Mouse (Mus musculus): ENCODE measurements around the gene Chmp2b. TPM values are rescaled to one million over a fixed set of nuclear protein-coding genes. Genes with fewer than 3 reads are reported as not detected.

Chmp2b gene
- polyA plus RNA-seq (2016; fragmentation: Nextera tagmentation; extraction: Ambion mirVana) = 61.0 and 63.3 TPM in 2 replicates

DNA sequence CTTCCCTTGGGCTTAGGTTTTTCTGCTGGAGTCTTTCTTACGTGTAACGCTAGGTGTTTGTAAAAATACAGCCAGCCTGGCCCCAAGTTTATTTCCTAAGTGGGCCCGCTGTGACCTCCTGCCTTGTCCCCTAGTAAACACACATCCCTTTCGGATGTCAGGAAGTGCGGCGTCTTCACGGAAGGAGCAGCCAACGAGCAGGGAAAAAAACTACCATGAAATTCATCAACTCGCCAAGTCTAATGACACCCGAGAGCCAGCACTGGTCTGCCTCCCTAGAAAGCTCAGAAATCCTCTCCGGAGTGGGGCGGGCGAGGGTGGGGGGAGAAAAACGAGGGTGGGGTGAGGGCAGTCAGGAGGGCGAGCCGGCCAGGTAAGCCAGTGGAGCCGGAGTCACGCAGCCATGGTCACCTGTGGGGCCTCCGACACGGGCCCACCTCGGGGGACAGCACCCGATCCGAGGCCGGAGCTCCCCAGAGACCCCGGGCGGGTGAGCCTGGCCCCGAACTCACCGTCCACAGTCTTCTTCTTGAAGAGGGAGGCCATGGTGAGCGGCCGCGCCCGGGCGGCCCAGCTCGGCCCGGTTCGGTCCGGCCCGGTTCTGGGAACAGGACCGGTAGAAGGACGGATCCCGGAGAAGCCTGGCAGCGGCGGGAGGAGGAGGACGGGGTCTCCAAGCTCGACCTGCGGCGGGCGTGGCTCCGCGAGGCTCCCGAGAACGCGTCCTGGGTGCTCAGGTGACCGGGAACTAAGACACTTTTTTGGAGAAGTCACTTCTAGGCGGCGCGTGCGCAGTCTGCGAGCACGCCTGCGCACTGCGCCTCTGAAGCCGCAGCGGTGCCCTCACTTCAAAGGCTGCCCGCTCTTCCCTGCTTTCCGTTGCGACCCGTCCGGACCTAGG, at the start of gene Chmp2b:
Gene Chmp2b, minus strand, starts transcription at position 764 of the 901 bp plus-strand sequence.
- Histone ChIP-seq H3K4me3 (peak within 1 kb of the TSS; percentile 97), H3K9ac (peak within 1 kb of the TSS; percentile 94), H3K27me3 (replicated peaks) (no peaks in the 10 kb centered on the region), H3K27ac (ENCODE audit: poor library complexity, severe bottlenecking) (no peak within 1 kb of the TSS), H3K4me1 (replicated peaks) (peaks cover 11% of the 10 kb centered on the region), H3K4me2 (peak within 1 kb of the TSS; percentile 80), H3K36me3 (no peaks in the 10 kb centered on the region), H3K9me3 (replicated peaks) (no peaks in the 10 kb centered on the region)
- ATAC-seq (ENCODE audit: insufficient number of reproducible peaks, low FRiP score) = peak; percentile 88
- WGBS = under 1% methylated on average over 69 of the region's 69 CpGs

DNA sequence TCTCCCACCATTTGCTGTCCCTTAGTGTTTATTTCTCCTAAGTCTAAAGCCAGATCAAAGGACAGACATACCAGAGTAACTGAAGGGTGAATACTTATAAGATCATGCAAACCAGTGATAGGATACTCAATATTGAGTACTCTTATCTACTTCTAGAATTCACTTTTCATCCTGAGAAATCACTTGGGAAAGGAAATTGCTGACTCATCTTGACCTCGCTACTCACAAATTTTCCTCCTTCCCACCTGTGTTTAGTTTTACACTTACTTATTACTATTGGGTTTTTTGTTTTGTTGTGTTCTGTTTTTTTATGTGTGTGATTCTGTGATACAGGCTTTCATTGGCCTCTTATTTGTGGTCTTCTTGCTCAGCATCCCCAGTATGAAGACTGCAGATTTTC, 49.2 kb upstream of the Chmp2b start:
- no peaks in the 10 kb centered on the region for H3K27me3 ChIP-seq (replicated peaks)
- no peak overlapping the region for H3K9ac ChIP-seq

DNA sequence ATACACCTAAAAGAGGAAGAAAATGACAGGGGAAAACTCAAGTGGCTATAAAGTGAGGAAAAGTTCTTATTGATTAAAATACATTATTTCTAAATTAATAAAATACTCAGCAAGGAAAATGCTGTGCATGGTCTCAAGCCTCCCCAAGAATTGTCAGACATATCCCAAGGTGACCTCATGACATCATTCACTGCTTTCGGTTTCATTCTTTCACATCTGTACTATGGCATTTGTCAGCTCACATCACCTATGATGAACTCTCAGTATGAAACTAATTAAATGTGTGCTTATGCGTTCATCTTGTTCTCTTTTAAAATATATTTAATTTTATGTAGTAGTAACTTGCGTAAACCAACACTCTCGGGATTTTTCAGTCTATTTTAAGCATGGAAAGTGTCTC, 38.3 kb upstream of the Chmp2b start:
- H3K36me3 ChIP-seq = no peaks in the 10 kb centered on the region
- no peak for ATAC-seq (ENCODE audit: insufficient number of reproducible peaks, low FRiP score)
- H3K4me2 ChIP-seq = no peak overlapping the region
- no peaks in the 10 kb centered on the region for H3K27me3 ChIP-seq (replicated peaks)
- 83% methylated on average over 4 of the region's 4 CpGs for WGBS
- H3K27ac ChIP-seq (ENCODE audit: poor library complexity, severe bottlenecking) = no peak overlapping the region
- H3K4me1 ChIP-seq (replicated peaks) = no peaks in the 10 kb centered on the region
- no peak overlapping the region for H3K9ac ChIP-seq
- H3K9me3 ChIP-seq (replicated peaks) = no peaks in the 10 kb centered on the region
- H3K4me3 ChIP-seq = no peak overlapping the region

More for the DNA sequence above, 49.2 kb upstream of the Chmp2b start:
- Histone ChIP-seq H3K36me3 (no peaks in the 10 kb centered on the region), H3K9me3 (replicated peaks) (no peaks in the 10 kb centered on the region), H3K4me2 (no peak overlapping the region), H3K4me1 (replicated peaks) (no peaks in the 10 kb centered on the region), H3K4me3 (no peak overlapping the region), H3K27ac (ENCODE audit: poor library complexity, severe bottlenecking) (no peak overlapping the region)
- ATAC-seq (ENCODE audit: insufficient number of reproducible peaks, low FRiP score) = no peak
- 82% methylated on average over 1 of the region's 1 CpGs for WGBS

DNA sequence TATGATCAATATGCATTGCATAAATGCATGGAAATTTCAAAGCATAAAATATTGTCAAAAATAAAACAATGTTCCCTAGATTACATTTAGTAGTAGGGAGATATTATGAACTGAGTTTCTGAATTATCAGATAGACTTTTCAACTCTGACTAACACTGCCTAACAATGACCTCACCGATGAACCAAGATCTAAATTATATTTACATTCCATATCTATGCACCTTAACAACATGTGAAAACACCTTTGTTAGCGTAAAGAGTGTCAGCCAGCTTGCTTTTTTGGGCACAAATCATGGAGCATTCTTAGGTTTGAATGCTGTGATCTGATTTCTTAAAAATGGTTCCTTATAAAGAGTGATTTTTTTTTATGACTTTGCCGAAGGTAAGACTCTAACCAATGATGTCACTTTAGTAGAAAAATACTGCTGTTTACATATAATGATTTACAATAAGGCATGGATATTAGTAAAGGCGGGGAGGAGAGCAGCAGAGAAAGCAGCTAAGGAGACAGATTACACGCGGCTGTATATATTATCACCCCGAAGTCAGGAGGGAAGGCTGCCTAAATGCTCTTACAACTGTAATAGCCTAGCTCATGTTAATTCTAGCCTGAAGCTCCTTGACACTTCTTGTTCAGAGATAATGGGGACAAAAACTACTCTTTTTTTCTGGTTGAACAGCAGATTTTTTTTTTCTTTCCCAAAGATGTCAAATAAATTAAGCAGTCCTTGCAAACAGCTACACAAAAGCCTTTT, 23.8 kb upstream of the Chmp2b start:
- Histone ChIP-seq H3K27ac (ENCODE audit: poor library complexity, severe bottlenecking) (no peak overlapping the region), H3K4me1 (replicated peaks) (no peaks in the 10 kb centered on the region), H3K9ac (no peak overlapping the region), H3K36me3 (no peaks in the 10 kb centered on the region), H3K27me3 (replicated peaks) (no peaks in the 10 kb centered on the region), H3K4me3 (no peak overlapping the region), H3K9me3 (replicated peaks) (no peaks in the 10 kb centered on the region), H3K4me2 (no peak overlapping the region)
- ATAC-seq (ENCODE audit: insufficient number of reproducible peaks, low FRiP score) = no peak
- 73% methylated on average over 7 of the region's 7 CpGs for WGBS

DNA sequence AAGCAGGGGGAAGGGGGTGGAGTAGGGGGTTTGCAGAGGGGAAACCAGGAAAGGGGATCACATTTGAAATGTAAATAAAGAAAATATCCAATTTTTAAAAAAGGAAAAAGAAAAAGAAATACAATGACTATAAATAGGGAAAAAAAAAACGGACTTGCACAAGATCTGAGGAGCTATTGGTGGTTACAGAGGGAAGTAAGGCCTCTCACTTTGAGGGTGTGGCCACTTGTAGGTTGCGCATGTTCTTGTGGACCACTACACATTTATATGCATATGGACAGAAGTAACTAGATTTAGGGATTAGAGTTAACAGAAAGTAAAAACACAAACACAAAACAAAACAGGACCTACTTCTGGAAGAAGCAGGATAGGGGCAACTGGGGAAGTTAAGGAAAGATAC, 23.2 kb upstream of the Chmp2b start:
- H3K9ac ChIP-seq = no peak overlapping the region
- WGBS = 78% methylated on average over 2 of the region's 2 CpGs
- no peak for ATAC-seq (ENCODE audit: insufficient number of reproducible peaks, low FRiP score)

DNA sequence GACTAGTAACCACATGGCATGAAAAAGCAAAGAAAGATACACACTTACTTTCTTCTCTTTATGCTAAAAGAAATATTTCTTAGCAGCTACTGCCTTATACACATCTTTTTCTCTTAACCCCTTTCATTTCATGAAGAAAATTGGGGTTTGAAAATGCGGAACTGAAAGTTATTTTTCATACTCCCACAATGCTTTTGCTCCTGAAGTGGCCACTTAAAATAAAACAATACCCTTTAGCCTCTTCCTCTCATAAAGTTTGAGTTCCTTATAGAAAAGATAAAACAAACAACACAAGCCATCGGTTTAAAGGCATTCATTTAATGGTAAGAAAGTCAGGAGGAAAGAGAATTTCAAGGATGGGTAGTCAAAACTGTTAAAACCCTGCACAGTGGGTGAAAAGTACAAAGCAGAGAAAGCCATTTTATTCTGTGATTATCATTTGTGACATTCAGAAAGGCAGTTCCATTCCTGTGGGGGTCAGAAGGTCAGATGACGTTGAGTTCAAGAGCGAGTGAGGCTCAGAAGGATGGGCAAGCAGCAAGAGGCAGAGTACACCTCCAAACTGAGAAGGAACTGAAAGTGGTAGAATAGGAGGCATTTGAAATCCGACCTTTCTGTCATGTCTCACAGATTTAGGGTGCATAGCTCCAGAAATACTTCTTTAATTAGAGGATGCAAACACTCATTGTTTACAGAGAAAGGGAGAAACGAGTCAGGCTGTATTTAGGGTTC, 14.9 kb upstream of the Chmp2b start:
- Histone ChIP-seq H3K9me3 (replicated peaks) (no peaks in the 10 kb centered on the region), H3K4me1 (replicated peaks) (no peaks in the 10 kb centered on the region), H3K27ac (ENCODE audit: poor library complexity, severe bottlenecking) (no peak overlapping the region), H3K36me3 (no peaks in the 10 kb centered on the region), H3K4me2 (no peak overlapping the region), H3K27me3 (replicated peaks) (no peaks in the 10 kb centered on the region), H3K4me3 (no peak overlapping the region), H3K9ac (no peak overlapping the region)
- ATAC-seq (ENCODE audit: insufficient number of reproducible peaks, low FRiP score) = no peak
- 60% methylated on average over 6 of the region's 6 CpGs for WGBS

More for the DNA sequence above, 23.2 kb upstream of the Chmp2b start:
- Histone ChIP-seq H3K27ac (ENCODE audit: poor library complexity, severe bottlenecking) (no peak overlapping the region), H3K4me1 (replicated peaks) (no peaks in the 10 kb centered on the region), H3K36me3 (no peaks in the 10 kb centered on the region), H3K27me3 (replicated peaks) (no peaks in the 10 kb centered on the region), H3K4me3 (no peak overlapping the region), H3K4me2 (no peak overlapping the region), H3K9me3 (replicated peaks) (no peaks in the 10 kb centered on the region)

DNA sequence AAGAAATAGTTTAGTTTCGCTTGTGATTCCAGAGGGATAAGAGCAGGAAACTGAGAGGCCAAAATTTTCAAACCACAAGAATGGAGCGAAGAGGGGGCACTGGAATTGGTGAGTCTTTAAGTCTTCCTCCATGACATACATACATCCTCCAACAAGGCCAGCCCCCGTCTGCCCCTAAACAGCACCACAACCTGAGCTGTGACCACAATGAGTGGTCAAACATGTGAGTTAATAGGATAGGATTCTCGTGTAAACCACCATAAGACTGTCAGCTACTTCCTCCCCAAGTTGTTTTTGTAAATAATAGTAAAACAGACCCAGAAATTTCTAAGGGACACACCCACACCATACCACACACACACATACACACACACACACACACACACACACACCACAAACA, 6.3 kb upstream of the Chmp2b start:
- Histone ChIP-seq H3K9me3 (replicated peaks) (no peaks in the 10 kb centered on the region), H3K9ac (no peak overlapping the region), H3K4me2 (no peak overlapping the region), H3K4me1 (replicated peaks) (no peaks in the 10 kb centered on the region), H3K4me3 (no peak overlapping the region), H3K36me3 (no peaks in the 10 kb centered on the region), H3K27me3 (replicated peaks) (no peaks in the 10 kb centered on the region), H3K27ac (ENCODE audit: poor library complexity, severe bottlenecking) (no peak overlapping the region)
- 67% methylated on average over 4 of the region's 4 CpGs for WGBS
- ATAC-seq (ENCODE audit: insufficient number of reproducible peaks, low FRiP score) = no peak

DNA sequence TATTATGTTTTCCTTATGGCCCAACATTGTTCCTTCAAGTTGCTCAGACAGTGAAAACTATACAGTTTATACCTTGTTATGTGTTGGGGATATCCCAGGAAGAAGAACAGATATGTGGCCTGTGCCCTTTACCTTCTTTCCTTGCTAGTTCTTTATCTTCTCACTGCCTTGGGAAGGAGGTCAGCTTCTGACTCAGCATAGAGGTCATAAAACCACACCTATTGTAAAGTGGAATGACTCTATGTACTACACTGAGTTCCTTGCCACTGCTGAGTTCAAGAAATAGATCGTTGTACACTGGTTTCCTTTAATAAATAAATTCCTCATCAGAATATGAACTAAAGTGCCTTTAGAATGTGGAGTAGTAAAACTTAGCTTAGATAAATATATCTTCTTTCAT, 2.4 kb upstream of the Chmp2b start:
- 83% methylated on average over 1 of the region's 1 CpGs for WGBS
- Histone ChIP-seq H3K27me3 (replicated peaks) (no peaks in the 10 kb centered on the region), H3K4me3 (no peak overlapping the region), H3K27ac (ENCODE audit: poor library complexity, severe bottlenecking) (no peak overlapping the region), H3K36me3 (no peaks in the 10 kb centered on the region), H3K4me1 (replicated peaks) (peaks cover 8% of the 10 kb centered on the region), H3K4me2 (no peak overlapping the region), H3K9me3 (replicated peaks) (no peaks in the 10 kb centered on the region), H3K9ac (no peak overlapping the region)
- ATAC-seq (ENCODE audit: insufficient number of reproducible peaks, low FRiP score) = no peak

DNA sequence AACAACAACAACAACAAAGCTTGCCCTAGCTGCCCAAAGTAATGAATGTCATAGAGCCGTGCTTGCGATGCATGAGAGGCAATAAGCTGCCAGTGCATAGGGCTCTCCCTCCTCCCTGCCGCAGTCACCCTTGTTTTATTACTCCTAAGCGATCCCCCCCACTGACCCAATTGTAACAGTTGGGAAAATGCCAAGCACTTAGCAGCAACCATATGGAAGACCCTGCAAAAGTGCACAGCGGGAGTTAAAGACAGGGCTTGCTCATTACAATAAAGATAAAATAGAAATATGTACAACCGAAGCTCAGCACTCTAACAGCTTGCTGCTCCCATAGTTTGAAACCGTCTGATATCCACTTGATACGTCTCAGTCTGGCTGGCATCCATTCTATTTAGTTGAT, 1.8 kb upstream of the Chmp2b start:
- Histone ChIP-seq H3K4me2 (no peak overlapping the region), H3K4me1 (replicated peaks) (peaks cover 11% of the 10 kb centered on the region), H3K4me3 (no peak overlapping the region), H3K27ac (ENCODE audit: poor library complexity, severe bottlenecking) (no peak overlapping the region), H3K9me3 (replicated peaks) (no peaks in the 10 kb centered on the region), H3K9ac (no peak overlapping the region), H3K27me3 (replicated peaks) (no peaks in the 10 kb centered on the region), H3K36me3 (no peaks in the 10 kb centered on the region)
- no peak for ATAC-seq (ENCODE audit: insufficient number of reproducible peaks, low FRiP score)
- 78% methylated on average over 8 of the region's 8 CpGs for WGBS

DNA sequence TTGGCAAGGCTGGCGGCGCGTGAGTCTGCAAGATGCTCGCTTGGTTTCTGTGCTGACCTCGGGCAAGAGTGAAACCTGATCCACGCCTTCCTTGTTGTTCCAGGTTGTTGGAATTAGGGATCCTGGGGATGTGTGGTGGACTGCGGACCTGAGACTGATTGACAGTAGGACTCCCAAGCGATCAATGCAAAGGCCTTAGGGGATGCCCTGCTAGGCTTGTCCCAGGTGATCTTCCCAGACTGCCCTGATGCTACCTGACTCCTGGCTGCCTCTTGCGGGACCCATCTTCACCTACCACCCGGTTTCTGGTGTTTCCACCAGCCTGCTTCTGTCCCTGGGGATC, 309 bp upstream of the Chmp2b start:
- no peak overlapping the region for H3K27ac ChIP-seq (ENCODE audit: poor library complexity, severe bottlenecking)

More for the DNA sequence above, 309 bp upstream of the Chmp2b start:
- Histone ChIP-seq H3K27me3 (replicated peaks) (no peaks in the 10 kb centered on the region), H3K4me1 (replicated peaks) (peaks cover 11% of the 10 kb centered on the region), H3K4me3 (peak overlapping the region; percentile 97), H3K4me2 (peak overlapping the region; percentile 80), H3K36me3 (no peaks in the 10 kb centered on the region), H3K9me3 (replicated peaks) (no peaks in the 10 kb centered on the region), H3K9ac (peak overlapping the region; percentile 94)
- under 1% methylated on average over 10 of the region's 10 CpGs for WGBS
- peak; percentile 24 for ATAC-seq (ENCODE audit: insufficient number of reproducible peaks, low FRiP score)

All from heart, embryonic 12.5 days (tissue).